Mouse (Mus musculus): ENCODE results near the gene Gab1.

Gene Gab1

GRCm38 (mm10) chr8:80880196-80881106, at the start of gene Gab1:
Gab1 (minus strand) TSS chr8:80880519.
- peak; percentile 93 to 97 for DNase-seq

GRCm38 (mm10) chr8:80928770-80929169, 48.5 kb upstream of the Gab1 start:
- DNase-seq, result no peak

- peak in 1 of 2 experiments; percentile 38 for DNase-seq
Measured at GRCm38 (mm10) chr8:80923794-80924316, 43.5 kb upstream of the Gab1 start.

GRCm38 (mm10) chr8:80922642-80923041, 42.3 kb upstream of the Gab1 start:
- DNase-seq, result peak; percentile 81 to 92

GRCm38 (mm10) chr8:80919130-80919529, 38.8 kb upstream of the Gab1 start:
- DNase-seq, result peak; percentile 35 to 43

- DNase-seq, result no peak
Measured at GRCm38 (mm10) chr8:80918531-80918930, 38.2 kb upstream of the Gab1 start.

GRCm38 (mm10) chr8:80916463-80917235, 36.3 kb upstream of the Gab1 start:
- DNase-seq, result peak; percentile 30 to 34

GRCm38 (mm10) chr8:80913016-80913748, 32.9 kb upstream of the Gab1 start:
- peak; percentile 51 to 59 for DNase-seq

GRCm38 (mm10) chr8:80911400-80911799, 31.1 kb upstream of the Gab1 start:
- DNase-seq, result no peak

GRCm38 (mm10) chr8:80908262-80908907, 28.1 kb upstream of the Gab1 start:
- peak in 1 of 2 experiments; percentile 31 for DNase-seq

- no peak for DNase-seq
Measured at GRCm38 (mm10) chr8:80902354-80902753, 22.0 kb upstream of the Gab1 start.

GRCm38 (mm10) chr8:80899364-80899763, 19.0 kb upstream of the Gab1 start:
- DNase-seq, result no peak

- no peak for DNase-seq
Measured at GRCm38 (mm10) chr8:80896026-80896425, 15.7 kb upstream of the Gab1 start.

- DNase-seq, result peak; percentile 45 to 51
Measured at GRCm38 (mm10) chr8:80895397-80895796, 15.1 kb upstream of the Gab1 start.

- no peak for DNase-seq
Measured at GRCm38 (mm10) chr8:80894528-80894927, 14.2 kb upstream of the Gab1 start.

- DNase-seq, result peak; percentile 82 to 90
Measured at GRCm38 (mm10) chr8:80879426-80880195, 708 bp downstream of the Gab1 start.

- DNase-seq, result peak; percentile 80 to 81
Measured at GRCm38 (mm10) chr8:80878801-80879425, 1.4 kb downstream of the Gab1 start.

GRCm38 (mm10) chr8:80878146-80878545, 2.2 kb downstream of the Gab1 start:
- no peak for DNase-seq

GRCm38 (mm10) chr8:80875537-80875936, 4.8 kb downstream of the Gab1 start:
- no peak for DNase-seq

- DNase-seq, result no peak
Measured at GRCm38 (mm10) chr8:80873723-80874427, 6.4 kb downstream of the Gab1 start.
